Mouse (Mus musculus): Measurements from ENCODE around the gene Actb.

The Actb gene

DNA sequence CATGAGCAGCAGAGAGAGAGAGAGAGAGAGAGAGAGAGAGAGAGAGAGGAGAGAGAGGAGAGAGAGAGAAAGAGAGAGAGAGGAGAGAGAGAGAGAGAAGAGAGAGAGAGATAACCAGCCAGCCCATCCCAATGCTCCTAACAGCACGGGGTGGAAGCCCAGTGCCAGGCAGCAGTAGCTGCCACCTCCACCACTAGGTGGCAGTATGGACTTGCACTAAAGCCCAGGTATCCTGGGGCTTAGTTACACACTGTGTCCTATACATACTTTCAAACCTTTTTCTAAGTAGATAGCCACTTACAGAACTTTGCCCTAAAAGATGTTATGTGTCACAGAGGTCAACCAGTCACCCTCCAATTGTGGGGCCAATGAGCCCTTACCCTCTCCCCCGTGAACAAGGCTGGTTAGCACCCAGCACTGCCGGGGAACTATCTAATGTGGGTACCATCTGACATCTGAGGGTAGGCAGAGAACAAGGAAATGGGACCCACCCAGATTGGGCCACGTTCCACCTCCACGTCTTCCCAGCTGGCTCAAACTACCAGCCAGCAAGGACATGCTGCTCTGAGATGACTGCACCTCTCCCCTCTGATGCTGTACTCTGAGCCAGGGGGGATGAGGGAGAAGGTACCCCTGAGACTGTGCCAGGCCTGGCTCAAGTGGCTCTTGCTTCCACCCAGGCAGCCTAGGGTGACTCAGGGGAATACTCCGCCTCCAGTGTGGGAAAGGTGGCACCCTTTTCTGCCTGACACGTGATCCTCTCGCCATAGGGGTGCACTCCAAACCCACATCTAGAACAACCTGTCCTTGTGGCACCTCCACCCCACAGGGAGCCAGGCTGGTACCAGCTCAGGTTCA is 27.0 kb downstream of the Actb start:
- peak; percentile 69 to 85 for DNase-seq (ENCODE audit: low read depth in 2 of 2, low spot score in 2 of 2)

- no peak for DNase-seq (ENCODE audit: low read depth in 2 of 2, low spot score in 2 of 2)
These were observed 28.0 kb downstream of the Actb start for GRCm38 (mm10) chr5:142878570-142878969.

DNA sequence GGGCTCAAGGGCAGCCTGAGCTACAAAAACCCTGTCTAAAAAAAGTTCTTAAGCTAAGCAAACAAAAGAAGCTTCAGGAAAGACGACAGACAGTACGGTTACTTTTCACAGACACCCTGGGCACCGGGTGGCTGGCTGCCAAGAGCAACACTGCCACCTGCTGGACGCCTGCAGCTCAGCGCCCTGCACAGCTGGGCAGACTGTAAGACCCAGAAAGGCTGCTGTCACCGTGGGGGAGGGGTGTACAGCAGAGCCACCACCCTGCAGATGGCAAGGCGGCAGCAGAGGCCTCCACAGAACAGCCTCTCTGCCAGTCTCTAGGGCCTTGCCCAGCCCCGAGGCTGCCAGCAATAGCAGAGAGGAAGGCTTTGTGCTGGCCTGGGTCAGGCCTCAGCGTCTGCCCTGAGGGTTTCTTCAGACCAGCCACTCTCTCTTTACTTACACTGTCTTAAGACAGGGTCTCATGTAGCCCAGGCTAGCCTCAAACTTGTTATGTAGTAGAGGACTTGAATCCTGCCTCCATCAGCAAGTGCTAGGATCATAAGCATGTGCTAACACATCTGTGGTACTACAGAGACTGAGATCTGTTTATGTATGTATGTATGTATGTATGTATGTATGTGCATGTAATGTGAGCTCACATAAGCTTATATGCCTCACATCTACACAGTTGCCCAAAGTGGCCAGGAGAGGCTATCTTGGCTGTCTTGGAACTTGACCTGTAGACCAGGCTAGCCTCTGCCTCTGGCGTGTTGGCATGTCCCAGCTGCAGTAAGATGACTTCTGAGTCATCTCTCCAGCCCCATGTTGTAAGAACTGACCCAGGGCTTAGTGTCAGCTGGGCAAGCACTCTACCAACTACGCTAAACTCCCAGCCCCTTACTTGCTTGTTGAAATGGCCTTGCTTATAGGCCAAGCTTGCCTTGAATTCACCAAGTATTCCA is 28.9 kb downstream of the Actb start:
- DNase-seq (ENCODE audit: low read depth in 2 of 2, low spot score in 2 of 2): peak; percentile 77 to 82

- DNase-seq (ENCODE audit: low read depth in 2 of 2, low spot score in 2 of 2): no peak
These were observed 29.7 kb downstream of the Actb start for GRCm38 (mm10) chr5:142876896-142877295.

- no peak for DNase-seq (ENCODE audit: low read depth in 2 of 2, low spot score in 2 of 2)
These were observed 31.0 kb downstream of the Actb start for GRCm38 (mm10) chr5:142875513-142875905.

- DNase-seq (ENCODE audit: low read depth in 2 of 2, low spot score in 2 of 2): no peak
These were observed 31.6 kb downstream of the Actb start for GRCm38 (mm10) chr5:142874791-142875512.

DNA sequence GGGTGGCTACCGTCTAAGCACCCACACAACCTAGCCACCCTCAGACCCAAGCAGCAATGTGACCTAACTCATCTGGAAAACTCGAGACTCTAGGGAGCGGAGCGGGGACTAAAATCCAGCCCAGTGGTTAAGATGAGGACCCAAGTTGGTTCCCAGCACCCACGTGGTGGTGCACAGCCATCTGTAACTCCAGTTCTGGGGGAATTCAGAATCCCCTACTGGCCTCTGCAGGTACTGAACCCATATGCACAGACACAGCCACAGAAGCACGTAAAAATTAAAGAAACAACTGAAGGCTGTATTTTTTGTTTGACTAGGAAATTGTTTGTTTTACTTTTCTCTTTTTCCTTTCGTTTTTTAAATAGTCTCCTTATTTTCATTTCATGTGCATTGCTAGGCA is 32.8 kb downstream of the Actb start:
- no peak for DNase-seq (ENCODE audit: low read depth in 2 of 2, low spot score in 2 of 2)

GRCm38 (mm10) chr5:142871765-142872164 is 34.8 kb downstream of the Actb start:
- DNase-seq (ENCODE audit: low read depth in 2 of 2, low spot score in 2 of 2): no peak

GRCm38 (mm10) chr5:142869463-142869862 is 37.1 kb downstream of the Actb start:
- no peak for DNase-seq (ENCODE audit: low read depth in 2 of 2, low spot score in 2 of 2)

DNA sequence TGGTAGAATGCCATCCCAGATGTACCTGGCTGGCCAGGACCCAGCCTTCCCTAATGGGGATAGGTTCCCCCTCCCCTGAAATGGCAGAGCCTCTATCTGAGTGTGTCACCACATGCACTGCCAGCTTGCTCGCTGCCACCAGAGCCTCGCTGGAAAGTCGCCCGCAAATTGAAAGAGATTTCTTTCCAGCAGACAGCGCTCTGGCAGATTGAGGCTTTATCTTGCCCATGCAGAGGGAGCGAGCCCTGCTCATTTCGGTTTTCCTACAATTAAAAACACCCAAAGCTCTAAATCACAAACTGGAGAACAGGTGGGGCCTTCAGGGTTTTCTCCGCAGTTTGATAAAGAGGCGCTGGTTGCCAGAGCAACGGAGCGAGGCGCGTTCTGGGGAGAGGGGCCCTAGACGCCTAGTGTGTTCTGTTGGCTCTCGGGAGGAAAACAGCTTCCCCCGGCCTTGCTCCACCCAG is 48.8 kb downstream of the Actb start:
- no peak for DNase-seq (ENCODE audit: low read depth in 2 of 2, low spot score in 2 of 2)

GRCm38 (mm10) chr5:142856408-142856807 is 50.1 kb downstream of the Actb start:
- DNase-seq (ENCODE audit: low read depth in 2 of 2, low spot score in 2 of 2): no peak

- DNase-seq (ENCODE audit: low read depth in 2 of 2, low spot score in 2 of 2): peak in 1 of 2 experiments; percentile 24
These were observed 51.7 kb downstream of the Actb start for GRCm38 (mm10) chr5:142854877-142855276.

- DNase-seq (ENCODE audit: low read depth in 2 of 2, low spot score in 2 of 2): no peak
These were observed 53.0 kb downstream of the Actb start for GRCm38 (mm10) chr5:142853585-142853984.
